Mouse (Mus musculus): ENCODE measurements at regions not wholly inside any gene's neighbourhood (a gene's known extent, or its start where the extent isn't known, plus 50 kb on each side); places are given as distances from the start of the nearest gene placed in this dataset.

DNA sequence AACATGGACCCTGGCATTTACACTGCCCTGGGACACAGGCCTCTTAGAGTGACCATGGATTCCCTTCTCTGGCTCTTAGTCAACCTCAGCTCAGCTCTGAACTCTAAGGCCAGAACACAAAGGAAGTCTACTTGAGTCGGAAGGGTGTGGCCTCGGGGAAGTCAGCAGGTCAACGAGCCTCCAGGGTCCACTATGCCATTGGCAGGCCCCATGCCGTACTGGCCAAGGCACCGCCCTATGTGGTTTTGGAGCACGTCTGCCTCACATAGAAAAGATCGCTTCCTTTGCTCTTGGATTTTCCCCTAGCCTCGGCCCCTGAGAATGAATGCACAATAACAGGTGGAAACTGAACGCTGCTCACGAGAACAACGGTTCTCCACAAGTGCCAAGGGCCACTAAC is 257.9 kb upstream of the Zfp637 start:
- 83% methylated on average over 11 of the region's 11 CpGs for WGBS
- DNase-seq (ENCODE audit: low read depth, low spot score): no peak

DNA sequence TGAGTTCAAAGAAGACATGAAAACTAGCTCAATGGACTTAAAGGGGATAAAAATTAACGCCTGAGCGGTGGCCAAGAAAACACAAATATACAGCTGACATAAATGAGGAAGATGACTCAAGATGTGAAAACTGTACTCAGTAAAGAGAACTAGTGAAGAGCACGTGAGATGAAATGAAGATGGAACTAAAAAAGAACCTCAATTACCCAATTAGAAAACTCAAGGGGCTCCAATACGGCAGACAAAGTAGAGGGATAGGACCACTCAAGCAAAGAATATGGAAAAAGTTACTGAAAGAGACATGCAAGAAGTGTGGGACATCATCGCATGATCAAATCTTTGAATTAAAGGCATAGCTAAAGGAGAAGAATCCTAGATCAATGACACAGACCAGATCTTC is 256.4 kb upstream of the Zfp637 start:
- WGBS: 88% methylated on average over 5 of the region's 5 CpGs
- no peak for DNase-seq (ENCODE audit: low read depth, low spot score)

DNA sequence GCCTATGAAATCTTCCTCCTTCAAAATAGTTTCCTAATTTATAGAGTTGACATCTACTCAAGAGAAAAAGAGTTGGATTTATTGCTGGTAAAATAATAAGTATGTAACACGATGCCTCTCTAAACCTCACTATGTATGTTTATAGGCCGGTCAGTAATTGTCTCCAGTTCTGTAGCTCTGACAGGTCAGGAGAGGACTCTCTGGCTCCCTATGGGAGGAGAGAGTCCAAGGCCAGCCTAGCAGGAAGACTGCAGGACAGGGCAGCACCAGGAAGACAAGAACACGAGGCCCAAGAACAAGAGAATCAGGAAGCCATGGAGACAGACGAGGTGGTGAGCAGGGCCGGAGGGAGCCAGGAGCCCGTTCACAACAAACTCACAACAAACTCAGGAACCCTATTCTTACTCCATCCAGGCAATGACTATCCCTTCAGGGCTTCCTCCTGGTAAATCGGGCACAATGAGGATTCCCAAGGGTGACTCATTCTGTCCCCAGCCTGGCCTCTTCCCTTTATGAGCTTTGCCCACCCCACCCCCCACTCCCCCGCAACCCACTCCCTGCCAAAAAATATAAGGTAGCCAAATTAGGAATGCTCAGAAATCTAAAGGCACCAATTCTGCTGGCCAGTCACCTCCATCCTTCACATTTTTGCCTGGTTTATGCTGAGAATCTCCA is 244.7 kb upstream of the Zfp637 start:
- DNase-seq (ENCODE audit: low read depth, low spot score): no peak
- WGBS: 73% methylated on average over 8 of the region's 8 CpGs

DNA sequence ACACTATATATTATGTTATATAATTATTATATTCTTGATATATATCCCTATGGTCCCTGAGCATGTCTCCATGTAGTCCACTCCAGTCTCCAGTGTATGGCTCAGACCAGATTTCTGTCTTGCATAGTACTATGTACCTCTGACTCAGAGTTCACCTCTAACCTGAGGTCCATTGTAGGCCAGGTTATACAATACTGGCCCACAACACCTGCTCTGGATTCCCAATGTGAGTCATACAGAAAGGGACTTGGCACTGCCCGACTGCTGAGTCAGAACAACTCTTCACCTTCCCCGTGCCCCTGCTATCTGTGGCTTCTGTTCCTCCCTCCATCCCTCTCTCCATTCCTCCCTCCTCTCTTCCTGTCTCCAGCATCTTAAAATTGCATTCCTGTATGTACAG is 236.1 kb upstream of the Zfp637 start:
- no peak for DNase-seq (ENCODE audit: low read depth, low spot score)

DNA sequence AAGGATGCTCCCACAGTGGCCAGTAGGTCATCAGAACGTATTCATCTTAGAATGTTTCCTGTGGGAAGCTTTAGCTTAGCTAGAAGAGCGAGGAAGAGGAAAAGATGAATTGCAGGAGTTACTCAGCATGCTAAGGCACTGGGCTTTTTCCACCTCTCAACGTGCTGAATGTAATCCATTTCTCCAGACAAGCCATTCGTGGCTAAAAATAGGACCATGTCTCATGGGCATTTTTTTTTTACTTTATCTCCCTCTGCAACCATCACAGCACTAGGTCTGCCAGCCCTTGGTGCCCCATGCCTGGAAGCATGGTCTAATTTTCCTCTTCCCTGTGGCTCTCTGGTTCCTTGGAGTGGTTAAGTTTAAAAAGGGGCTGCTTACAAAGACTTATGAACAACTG is 235.3 kb upstream of the Zfp637 start:
- no peak for DNase-seq (ENCODE audit: low read depth, low spot score)
- WGBS: 64% methylated on average over 4 of the region's 4 CpGs

More for the DNA sequence above, 236.1 kb upstream of the Zfp637 start:
- 80% methylated on average over 2 of the region's 2 CpGs for WGBS

DNA sequence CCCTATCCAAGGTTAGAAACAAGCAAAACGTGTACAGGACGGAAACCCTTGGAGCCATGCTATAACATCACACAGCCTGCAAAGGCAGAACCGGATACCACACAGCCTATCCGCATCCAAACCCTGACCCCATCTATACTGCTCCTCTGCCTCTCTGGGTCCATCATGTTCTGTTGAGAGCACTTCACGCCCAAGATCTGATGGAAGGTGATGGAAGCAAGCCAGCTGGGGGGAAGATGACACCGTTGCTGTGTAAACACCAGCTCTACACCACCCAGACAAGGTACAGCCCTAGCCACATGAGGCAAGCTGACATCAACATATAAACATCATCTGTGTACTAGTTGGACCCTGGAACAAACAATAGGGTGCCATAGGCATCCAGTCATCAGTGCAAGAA is 234.8 kb upstream of the Zfp637 start:
- no peak for DNase-seq (ENCODE audit: low read depth, low spot score)

DNA sequence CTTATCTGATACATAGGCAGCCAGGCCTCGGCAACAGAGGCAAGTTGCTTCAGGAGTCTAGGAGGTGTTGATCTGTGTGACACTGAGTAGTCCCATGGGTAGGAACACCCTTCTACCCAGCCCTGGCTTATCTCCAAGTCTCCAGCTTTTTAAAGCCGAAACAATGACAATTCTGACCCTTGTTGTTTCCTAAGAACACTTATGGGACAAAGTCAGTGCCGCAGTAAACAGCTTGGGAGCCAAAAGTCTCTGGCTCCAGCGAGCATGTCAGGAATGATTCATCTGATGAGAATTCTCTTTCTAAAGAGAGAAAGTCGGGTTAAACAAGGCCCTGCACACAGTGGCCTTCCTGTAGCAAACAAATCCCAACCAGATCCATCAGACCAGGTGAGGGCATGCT is 234.0 kb upstream of the Zfp637 start:
- 43% methylated on average over 5 of the region's 5 CpGs for WGBS
- DNase-seq (ENCODE audit: low read depth, low spot score): no peak

More for the DNA sequence above, 234.8 kb upstream of the Zfp637 start:
- 77% methylated on average over 6 of the region's 6 CpGs for WGBS

DNA sequence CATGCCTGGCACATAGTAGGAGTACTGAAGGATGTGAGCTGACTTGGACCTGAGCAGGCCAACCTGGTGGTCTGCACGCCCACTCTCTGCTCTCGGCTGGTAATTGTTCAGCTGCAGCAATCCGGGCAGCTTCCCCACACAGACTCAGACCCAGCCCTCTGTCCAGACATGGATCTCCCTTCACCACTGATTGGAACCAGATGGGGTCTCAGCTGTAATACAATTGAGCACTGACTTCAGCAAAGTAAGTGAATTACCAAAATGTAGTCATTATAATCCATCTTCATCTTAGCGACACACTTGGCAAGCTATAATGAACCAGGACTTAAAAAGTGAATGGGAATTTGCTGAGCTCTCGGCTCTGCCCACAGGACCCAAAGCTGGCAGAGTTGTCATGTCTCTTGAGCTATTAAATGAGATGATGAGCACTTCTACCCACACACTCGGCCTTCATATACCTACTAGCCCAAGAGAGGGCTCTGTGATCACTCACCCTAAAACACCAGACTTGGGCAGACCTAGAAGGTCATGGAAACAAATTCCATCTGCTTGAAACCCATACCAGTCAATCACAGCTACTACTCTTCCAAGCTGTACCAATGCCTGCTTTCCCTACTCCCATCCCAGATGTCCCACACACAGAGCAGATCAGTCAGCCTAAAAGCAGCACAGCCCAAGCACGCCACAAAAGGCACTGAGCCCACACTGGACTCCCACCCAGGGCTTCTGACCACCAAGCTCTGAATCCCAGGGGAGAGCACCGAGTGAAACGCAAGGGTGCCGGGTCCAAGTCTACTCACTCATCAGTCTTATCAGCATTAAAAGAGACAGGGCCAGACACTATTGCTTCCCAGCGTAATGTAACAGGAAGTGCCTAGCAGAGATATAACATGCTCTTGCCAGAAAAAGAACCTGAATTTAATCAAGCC is 231.2 kb upstream of the Zfp637 start:
- WGBS: 79% methylated on average over 11 of the region's 11 CpGs
- no peak for DNase-seq (ENCODE audit: low read depth, low spot score)

DNA sequence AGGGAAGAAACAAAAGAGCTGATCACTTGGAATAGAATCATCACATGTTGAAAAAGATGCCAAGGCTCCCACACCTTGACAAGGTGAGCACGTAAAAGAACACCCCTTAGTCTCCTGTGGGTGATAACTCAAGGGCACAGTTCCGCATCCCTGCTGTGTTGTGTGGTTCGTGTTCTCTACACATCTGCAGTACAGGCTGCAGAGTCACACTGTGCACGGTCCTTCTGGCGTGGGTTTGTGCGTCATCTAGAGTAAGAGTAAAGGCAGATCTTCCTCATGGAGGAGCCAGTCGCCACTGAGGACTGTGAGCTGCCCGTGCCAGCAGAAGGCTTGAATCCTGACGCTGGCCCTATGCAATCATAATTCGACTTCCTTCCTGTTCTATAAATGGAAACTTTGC is 229.7 kb upstream of the Zfp637 start:
- DNase-seq (ENCODE audit: low read depth, low spot score): no peak
- WGBS: 80% methylated on average over 10 of the region's 10 CpGs

DNA sequence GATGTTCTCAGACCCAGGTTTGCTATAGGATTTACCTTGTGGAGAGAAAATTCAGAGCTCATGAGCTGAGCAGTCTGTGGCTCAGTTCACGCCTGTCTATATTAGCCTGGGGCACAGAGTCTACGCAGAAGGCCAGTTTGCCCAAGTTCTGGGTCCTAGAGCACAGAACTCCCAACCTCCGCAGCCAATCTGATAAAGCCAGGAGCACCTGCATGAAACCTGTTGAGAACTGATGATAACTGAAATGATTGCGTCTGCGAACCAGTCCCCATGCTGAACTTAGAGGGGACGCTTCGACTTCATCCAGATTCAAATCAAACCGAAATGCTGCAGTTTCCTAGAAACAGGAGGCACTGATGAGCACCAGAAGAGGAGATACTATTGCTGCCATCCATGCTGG is 229.0 kb upstream of the Zfp637 start:
- WGBS: 97% methylated on average over 8 of the region's 8 CpGs
- DNase-seq (ENCODE audit: low read depth, low spot score): no peak

DNA sequence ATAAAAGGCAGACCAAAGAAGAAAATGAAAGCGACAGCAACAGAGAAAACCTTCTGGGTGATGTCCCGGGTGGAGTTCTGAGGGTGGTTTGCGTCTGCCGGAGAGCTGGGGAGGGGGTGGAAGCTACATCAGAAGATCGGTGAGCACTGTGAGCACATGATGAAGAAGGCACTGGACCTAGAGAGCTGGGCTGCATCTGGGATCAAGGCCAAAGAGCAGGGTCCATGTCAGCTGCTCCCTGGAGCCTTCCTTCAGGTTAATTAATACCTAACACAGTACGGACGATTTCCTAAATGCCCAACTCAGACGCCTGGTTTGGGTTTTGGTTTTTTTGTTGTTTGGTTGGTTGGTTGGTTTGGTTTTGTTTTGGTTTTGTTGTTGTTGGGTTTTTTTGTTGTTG is 228.6 kb upstream of the Zfp637 start:
- no peak for DNase-seq (ENCODE audit: low read depth, low spot score)
- 56% methylated on average over 8 of the region's 8 CpGs for WGBS

DNA sequence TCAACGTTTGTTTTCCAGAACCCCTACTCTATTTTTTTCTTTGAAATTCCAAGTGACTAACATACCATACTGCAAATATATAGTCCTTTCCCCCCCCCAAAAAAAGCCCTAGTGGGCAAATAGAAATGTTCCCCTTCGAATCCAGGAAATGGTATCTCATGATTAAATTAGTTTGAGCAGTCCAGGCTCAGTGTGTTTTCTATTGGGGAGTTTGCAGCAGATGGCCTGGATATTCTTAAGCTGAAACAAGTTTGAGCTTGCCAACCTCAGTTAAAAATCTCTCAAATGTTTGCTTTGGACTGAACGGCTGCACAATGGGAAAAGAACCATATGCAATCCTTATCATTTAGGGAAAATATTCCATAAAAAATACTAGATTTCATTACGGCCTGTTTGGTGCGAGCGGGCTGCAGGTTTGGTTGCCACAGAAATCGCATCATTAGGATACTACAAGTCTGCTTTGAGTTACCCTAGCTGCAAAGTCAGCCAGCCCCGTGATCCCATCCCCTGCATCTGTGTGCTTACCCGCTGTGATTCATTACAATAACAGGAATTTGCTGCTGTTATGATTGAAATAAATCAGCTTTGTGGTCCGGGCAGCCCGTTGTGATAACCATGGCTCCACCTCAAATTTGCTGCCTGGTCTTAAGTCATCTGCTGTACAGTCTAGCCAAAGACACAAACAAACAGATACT is 227.2 kb upstream of the Zfp637 start:
- no peak for DNase-seq (ENCODE audit: low read depth, low spot score)
- 70% methylated on average over 11 of the region's 11 CpGs for WGBS

DNA sequence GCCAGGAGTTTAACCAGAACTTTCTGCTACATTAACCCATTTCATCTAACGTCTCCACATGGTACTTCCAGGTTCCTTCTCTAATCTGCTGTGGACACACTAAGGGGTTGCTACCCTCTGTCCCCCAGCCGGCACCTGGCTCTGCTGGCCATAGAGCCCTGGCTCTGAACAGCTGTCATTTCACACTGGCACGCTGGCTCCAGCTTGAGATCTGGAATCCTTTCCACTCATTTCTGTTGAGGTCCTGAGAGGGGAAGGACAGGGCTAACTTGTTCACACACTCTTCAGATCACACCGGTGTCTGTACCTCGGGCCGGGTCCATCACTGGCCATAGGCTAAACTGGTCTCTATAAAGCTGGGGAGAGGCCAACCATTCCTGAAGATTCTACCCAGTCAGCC is 226.6 kb upstream of the Zfp637 start:
- 73% methylated on average over 6 of the region's 6 CpGs for WGBS
- DNase-seq (ENCODE audit: low read depth, low spot score): no peak

DNA sequence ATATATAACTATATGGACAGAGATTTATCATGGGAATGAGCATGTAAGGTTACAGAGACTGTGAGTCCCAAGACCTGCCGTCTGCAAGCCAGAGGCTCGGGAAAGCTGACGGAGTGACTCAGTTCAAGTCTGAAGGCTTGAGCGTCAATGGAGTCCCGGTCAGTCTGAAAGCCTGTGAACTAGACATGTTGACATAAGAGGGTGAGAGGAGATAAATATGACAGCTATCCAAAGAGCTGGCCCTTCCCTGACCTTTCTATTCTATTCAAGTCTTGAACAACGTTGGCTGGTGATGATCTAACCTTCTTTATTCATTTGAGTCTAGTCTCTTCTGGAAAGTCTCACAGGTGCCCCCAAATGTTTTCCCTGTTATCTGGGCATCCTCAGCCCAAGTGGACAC is 223.8 kb upstream of the Zfp637 start:
- WGBS: 48% methylated on average over 6 of the region's 6 CpGs
- no peak for DNase-seq (ENCODE audit: low read depth, low spot score)

DNA sequence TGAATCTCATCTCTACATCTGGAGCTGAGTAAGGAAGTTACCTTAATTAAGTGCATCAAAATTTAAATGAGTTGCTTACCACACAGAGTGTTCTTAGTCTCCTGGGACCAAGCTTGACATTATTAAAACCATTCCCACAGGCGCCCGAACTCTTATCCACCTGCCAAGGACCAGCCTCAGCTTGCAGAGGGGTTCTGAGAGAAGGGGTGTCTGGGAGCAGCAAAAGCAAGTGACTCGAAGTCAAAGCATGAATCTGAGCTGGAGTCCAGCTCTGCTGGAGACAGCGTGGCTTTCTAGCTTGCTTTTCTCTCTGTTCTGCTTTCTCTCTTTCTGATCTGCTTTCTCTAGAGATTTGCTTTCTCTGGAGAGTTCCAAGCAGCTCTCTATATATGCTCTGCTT is 223.0 kb upstream of the Zfp637 start:
- DNase-seq (ENCODE audit: low read depth, low spot score): no peak
- 82% methylated on average over 4 of the region's 4 CpGs for WGBS

DNA sequence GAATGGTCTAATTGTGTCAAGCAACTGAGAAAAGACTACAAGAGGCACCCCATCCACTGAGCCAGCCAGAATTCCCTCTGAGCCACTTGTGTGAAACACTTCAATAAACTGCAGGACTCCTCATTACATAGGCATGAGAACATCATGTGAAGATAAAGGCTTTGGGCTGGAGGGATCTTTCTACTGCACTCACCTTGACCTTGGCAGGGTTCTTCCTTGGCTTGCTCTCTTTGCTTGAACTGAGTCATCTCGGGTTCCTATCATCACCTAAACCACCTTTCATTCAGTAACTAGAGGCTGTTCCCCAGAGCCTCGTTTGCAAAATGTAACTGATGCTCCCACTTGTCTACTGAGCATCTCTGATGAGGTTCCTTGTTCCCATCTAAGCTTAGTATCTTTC is 221.4 kb upstream of the Zfp637 start:
- no peak for DNase-seq (ENCODE audit: low read depth, low spot score)
- WGBS: 43% methylated on average over 2 of the region's 2 CpGs

DNA sequence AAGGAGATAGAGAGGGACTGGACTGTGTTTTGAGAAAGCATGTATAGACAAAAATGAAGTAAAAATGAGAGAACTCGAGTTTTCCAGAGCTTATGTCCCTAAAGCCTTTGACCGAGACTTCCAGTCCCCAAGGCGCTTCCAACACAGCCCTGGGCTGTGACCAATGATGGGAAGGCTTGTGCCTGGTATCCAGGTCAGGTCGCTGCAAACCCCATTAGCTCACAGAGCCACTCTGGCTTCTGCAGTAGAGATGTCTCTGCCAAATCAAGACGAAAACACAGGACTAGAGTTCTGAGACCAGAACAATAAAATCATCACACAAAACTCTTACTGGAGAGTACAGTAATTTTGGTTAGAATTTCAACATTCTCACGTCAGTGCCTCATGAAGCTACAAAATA is 218.5 kb upstream of the Zfp637 start:
- no peak for DNase-seq (ENCODE audit: low read depth, low spot score)
- WGBS: 65% methylated on average over 6 of the region's 6 CpGs

DNA sequence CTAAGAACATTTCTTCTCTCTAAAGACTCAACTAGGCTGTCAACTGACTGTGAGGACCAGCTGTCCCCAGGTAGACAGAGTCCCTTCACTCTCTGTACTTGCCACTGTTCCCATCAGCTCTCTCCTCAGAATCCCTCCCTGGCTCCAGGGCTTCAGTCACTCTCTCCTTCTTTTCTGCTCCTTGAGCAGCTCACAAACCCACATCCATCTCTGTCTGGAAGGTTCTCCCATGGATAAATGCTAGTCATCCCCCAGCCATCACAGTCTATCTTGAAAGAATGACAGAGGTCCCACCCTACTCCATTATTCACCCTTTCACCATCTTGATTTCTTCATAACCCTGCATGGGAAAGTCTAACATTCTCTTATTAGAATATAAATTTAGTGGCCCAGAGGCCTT is 218.0 kb upstream of the Zfp637 start:
- DNase-seq (ENCODE audit: low read depth, low spot score): no peak

DNA sequence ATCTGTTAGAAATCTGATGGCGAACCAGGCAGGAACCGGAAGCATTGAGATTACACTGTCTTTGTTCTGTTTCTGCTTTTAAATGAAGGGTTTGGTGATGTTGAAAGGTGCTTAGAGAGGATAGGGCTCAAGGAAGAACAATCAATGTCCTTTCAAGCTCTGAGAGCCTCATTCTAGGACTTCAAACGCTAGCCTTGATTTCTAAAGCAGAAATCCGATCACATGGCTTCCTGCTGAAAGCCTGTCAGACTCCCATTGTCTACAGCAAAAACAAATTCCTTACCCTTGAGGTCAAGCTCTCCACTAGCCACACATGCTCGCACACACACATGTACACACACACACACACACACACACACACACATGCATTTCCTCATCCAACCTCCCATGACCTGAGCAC is 215.3 kb upstream of the Zfp637 start:
- 78% methylated on average over 5 of the region's 5 CpGs for WGBS
- no peak for DNase-seq (ENCODE audit: low read depth, low spot score)

DNA sequence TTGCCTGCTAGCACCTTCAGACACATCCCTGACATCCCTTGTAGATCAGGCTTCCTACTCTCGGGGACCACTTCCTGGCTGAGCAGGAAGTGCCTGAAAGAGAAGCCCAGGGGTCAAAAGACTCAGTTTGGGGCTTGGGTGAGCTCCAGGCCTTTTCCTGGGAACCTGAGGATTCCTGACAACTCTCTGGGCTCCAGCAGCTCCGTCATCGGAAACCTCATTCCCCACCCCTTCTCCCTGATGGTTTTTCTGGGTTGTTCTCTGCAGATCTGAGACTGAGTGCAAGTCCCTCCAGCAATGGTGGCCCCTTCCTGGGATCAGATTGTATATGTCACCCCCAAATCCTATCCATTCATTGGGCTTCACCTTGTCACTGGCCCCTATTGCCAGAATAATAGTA is 213.5 kb upstream of the Zfp637 start:
- no peak for DNase-seq (ENCODE audit: low read depth, low spot score)
- 77% methylated on average over 3 of the region's 3 CpGs for WGBS

DNA sequence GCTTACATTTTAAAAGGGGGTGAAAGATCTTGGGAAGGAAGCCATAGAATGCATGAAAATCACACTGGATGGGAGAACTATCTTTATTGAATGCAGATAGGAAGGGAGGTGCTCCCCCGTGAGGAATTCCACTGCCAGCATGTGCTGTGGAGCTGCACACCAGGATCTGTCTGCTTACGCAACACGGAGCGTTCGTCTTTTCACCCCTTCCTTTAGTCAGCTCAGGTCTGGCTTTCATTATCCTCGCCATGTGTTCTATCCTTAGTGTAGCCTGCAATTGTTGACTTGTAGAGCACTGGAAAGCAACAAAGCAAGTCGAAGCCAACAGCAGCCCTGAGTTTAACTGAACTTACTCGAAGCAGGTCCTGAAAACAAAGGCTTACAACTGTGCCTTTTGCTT is 194.4 kb upstream of the Zfp637 start:
- WGBS: 75% methylated on average over 8 of the region's 8 CpGs
- DNase-seq (ENCODE audit: low read depth, low spot score): no peak
